Mouse (Mus musculus) regulatory T cell (primary cell): ENCODE measurements around the gene Rep15.

ENCODE experiments used
- in situ Hi-C: fragments of 300-600 bp; cut with MboI, MseI; formaldehyde crosslinking; loops from one replicate; pipeline ENCODE4 v1.15.1; 2025; ENCODE audit warnings: high pct_unique_total_duplicates

Rep15 gene

DNA sequence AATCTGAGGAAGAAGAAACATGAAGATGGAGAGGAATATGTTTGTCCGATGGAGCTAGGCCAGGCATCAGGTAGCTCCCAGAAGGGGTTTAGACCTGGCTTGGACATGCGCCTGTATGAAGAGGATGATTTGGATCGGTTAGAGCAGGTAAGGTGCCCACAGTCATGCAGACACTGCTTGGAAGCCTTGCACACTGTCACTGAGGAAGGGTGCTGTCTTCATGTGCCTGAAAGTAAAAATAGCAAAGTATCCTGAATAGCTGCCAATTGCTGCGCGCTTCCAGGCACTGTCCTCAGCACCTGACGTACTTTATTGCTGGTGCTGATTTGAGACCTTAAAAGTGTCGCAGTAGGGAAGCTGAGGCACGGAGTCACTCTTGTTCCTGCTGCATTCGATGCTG, 2.8 kb upstream of the Rep15 start:
- in situ Hi-C loops: no loop called here

DNA sequence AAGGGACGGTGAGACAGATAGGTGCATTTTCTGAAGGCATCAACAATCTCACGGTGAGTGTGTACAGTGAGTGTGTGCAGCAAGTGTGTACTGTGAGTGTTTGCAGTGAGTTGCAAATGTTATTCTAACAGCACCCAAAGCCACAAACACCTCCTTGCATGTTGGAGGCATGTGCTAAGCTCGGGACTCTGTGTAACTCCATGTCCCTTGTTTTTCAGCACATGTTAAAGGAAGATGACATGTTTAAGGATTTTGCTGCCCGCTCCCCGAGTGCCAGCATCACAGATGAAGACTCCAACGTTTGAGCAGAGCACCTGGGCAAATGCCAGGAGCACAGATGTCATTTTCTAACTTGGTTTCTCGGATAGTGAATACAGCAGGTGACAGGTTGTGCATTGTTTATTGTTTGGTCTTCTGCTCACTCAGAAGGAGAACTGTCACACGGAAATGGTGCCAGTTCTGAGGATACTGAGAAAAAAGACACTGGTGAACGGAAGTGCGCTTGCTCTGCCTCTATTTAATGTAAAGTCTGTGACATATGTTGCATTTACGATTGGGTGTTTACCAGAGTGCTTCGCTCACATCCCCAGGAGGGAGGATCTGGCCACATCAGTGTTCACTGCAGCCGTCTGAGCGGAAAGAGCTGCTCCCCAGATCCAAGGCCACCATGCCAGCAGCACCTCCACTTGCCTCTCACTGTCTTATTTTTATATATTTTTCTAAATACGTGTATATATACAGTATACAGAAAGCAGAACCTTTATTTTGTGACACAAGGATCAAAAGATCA, 2.1 kb upstream of the Rep15 start:
- in situ Hi-C loops: no loop called here

DNA sequence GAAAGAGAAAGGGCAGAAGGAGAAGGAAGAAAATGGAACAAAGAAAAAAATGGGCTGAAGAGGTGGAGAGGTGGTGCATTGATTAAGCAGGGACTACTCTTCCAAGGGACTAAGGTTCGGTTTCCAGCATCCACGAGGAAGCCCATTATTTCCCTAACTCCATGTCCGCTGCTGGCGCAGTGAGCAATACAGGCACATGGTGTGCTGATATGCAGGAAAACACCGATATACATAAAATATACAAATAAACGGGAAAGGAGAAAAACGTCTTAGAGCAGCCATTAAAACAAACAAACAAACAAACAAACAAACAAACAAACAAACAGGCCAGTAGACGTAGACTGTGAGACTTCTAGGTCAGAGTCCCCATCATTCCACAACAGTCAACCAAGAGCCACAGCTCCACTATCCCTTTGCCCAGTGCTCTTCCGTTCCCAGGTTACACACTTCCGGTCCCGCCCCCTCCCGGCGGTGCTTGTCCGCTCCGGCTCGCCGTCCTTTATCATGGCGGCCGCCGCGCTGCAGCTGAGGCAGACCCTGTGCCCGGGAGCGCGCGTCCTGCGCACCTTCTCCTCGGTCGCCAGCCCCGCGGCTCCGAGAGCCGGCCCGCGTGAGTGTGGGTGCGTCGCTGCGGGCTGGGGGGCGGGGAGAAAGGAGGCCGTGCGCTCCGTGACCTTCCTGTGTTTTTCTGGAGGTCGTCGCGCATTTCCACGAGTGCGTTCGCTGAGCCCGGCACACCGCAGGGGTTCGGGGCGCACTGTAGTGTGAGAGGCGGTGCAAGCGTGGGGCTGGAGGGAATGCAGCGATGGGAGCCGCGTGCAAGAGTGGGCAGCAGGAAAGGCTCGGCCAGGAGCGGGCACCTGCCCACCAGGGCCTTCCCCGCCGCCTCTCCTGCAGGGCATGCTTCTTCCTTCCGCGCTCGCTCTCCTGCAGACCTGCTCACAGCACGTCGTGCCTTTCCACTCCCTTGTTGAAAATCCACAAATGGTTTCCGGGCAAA, 10.2 kb downstream of the Rep15 start, which contains the start of gene Mrps35:
Gene Mrps35, plus strand, starts transcription at position 474 of the 1,000 bp plus-strand sequence.
- in situ Hi-C loops: no loop called here

DNA sequence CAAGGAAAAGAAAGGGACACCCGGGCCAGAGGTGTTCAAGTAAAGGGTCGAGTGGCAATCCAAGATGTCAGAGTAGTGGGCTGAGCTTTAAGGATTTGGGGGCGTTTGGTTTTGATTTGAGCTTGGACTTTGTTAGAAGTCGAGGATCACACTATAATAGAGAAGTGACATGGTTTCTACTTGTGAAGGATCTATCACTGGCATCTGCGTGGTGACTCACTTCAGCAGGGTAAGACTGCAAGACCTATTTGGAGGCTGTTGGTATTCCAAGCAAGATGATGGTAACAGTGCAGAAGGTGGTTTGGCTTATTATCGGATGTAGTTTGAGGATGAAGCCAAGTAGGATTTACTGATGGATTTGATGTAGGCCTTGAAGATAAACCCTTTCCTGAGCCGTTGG, 11.2 kb downstream of the Rep15 start:
- in situ Hi-C loops: no loop called here

DNA sequence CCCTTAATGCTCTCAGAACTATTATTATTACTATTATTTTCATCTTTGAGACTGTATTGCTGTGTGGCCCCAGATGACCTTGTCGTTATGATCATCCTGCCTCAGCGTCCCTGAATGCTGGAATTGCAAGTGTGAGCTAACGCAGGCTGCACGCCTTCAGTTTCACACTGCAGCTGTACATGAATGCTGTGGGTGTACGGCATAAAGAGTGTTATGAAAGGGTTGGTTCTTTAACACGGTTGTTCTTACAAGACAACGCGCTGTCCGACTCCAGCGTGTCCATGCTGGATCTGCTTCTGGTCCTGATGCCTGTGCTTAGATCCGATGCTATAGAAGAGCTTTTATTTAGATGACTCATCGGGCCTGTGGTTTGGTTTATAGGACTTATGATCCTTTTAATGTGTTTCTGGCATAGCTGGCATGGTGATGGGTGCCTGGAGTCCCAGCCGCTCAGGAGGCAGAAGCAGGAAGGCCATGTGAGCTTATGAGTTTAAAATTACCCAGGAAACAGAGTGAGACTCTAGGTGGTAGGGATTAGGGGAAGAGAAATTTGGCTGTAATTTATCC, 16.9 kb downstream of the Rep15 start:
- in situ Hi-C loops: no loop called here

DNA sequence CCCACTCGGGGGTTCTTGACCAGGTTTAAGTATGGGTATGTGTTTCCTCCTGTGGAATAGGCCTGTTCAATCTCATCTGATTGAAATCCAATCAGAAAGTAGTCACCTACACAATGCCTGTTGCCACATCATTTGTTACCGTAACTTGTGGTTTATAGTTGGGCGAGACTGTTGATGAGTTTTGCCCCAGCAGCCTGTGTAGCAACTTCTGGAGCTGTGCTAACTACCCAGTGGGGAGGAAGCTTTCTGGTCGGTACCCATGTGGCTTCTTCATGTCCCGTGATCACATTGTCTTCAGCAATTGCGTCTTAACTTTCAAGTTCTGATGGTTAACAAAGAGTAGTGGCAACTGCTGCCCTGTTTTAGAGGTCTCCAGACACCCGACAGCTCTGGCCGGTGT, 19.3 kb downstream of the Rep15 start:
- in situ Hi-C loops: no loop called here

DNA sequence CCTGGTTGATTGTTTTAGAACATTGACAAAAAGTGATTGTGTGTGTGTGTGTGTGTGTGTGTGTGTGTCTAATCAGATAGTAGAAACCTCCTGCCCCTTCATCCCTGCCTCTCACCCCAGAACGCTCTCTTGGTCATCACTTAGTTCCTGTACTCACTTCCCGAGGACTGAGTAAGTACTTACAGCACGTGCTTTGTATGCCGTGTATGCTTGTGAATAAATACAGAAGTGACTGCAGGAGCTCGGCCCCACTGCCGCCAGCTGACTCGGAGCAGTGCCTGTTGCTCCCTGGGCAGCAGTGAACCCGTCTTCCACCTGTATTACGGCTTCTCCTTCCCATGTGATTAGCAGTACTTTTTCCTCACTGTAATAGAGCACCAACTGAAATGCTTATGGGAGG, 20.1 kb downstream of the Rep15 start:
- in situ Hi-C loops: no loop called here

DNA sequence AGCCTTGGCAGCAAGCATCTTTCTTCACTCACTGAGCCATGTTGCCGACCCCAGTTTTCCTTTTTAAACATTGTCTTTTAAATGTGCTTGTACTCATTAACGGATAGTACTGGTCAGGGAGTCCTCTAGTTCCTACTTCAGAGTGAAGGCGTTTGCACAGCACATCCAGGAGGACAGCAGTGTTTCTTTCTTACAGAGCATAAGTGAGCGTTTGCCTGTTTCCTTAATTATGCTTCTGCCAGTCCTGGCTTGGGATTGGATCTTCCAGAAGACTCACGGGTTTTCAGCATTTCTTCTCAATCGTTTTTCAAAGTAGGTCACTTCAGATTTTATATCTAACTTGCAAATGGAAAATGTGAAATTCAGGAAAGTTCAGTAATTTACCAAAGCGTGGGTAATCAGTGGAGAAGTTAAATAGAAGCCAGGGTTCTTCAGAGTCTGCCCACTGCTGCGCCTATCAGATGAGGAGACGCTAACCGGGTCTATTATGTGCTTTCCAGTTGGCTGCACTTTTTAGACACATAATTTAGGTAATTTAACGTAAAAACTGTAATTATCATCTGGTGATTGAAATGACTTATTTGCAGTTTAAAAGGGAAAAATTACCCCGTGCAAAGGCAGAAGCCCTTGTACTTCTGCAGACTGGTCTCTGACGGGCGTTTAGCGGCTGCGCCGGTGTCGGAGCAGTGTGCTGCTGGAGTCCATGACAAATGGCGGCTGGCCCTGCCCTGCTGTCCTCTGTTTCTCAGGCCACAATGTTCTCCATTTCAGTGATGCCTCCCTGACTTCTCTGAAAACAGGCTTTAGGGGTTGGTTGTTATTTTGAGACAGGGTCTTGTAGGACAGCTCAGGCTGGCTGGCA, 21.6 kb downstream of the Rep15 start:
- in situ Hi-C loops: no loop called here

DNA sequence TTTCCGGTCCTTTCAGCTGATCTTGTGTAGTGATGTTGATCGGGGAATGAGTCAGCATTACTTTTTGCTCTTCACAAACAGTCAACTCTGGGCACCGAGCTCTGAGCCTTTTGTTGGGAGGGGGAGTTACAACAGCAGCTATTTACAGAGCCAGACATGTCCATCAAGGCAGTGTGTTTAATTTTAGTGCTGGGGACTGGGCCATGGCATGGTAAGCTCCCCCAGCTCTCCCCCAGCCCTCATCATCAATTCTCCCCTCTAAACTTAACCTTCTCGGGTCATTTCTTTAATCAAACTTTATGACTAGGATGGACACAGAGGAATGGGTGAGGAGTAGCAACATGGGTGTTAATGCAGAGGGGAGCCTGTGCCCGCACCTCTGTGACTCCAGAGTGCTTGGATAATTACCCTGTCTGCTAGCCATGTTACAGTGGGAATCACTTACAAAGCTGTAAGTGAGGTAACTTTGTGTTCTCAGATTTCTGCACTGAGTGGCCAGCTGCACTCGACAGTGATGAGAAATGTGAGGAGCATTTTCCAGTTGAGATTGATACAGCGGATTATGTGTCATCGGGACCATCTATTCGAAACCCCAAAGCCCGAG, 23.1 kb downstream of the Rep15 start:
- in situ Hi-C loops: no loop called here

DNA sequence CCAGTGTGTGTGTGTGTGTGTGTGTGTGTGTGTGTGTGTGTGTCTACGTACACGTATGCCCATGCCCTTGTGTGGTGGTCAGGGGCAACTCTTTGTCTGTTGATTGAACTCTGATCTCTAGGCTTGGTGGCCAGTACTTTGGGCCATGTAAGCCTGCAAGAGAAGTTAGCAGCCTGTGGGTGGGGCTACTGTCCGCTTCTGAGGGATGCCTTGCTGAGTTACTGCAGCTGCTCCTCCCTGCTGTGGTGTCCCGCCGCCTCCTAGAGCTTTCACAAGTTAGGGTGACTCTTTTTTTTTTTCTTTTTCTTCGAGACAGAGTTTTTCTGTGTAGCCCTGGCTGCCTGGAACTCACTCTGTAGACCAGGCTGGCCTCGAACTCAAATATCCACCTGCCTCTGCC, 26.9 kb downstream of the Rep15 start:
- in situ Hi-C loops: no loop called here

DNA sequence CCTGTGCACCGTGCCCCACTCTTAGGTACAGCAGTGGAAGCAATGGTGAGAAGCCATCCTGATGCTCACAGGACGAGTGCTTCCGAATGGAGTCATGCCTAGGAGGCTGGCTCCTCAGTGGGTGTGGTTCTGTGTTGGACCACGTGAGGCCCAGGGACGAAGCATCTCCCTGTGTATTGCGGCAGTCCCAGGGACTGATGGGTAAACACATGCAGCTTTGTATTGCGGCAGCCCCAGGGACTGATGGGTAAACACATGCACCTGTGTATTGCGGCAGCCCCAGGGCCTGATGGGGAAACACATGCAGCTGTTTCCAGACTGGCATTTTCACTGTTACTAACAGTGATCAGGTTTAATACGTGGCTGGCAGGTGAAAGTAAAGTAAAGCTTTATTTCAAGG, 29.2 kb downstream of the Rep15 start:
- in situ Hi-C loops: no loop called here

DNA sequence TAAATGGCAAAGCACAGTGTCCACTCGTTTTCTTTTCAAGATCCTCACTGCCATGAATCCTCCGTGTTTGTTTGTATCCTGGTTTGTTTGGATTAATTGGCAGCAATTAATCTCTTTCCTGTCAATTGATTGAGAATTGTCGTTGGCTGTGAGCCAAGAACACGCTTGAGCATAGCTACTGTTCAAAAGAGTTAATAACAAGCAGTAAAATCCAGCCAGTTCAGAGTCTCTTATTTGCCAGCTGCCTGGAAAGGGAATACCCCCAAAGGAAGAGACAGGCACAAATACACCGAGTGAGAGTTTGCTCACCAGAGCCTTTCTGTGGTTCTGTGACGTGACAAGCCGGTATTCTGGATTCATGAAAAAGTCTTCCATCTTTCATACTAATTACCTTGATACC, 29.6 kb downstream of the Rep15 start:
- in situ Hi-C loops: no loop called here

DNA sequence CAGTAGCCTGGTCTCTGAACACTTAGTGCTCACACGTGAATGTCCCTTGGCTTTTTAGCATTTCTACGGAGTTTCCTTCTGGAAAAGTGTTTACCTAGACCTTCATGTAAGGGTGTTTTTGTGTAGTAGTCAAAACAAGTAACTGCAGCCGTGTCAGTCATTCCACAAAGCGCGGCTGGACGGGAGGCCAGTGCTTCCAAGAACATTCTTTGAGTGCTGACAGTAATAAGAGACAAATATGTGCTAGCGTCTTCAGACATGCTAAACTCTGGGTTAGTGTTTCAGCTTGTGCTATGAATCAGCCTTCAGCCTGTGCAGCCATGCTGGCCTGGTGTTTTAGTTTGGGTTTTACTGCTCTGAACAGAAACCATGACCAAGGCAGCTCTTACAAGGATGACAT, 30.3 kb downstream of the Rep15 start:
- in situ Hi-C loops: no loop called here

DNA sequence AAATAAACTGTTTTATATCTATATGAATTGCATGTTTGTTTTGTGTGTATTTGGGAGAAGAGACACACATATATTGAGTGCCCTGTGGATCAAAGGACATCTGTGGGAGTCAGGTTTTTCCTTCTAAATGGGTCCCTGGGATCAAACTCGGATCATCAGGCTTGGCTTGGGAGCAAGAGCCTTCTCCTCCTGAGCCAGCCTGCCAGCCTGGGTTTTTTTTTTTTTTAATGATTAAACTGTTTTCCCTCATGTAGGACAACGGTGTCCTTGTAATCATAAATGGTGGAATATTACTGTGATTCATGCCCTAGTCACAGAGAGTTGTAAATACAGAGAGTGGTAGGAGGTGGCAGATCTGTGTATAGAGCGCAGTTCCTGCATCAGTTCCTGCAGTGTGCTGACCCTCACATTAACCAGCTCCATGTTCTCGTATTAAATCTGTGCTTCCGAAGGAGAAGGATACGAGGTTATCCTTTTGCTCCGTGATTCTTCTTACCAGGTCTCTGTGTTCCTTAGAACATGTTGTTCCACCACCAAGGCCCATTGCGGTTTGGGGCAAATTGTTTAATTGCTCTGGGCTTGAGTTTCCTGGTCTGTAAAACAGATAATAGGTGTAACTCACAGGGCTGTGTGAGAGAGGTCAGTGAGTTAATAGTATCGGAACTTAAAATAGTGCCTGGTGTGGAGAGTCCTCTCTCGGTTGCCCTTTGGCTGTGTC, 32.0 kb downstream of the Rep15 start:
- in situ Hi-C loops: no loop called here

DNA sequence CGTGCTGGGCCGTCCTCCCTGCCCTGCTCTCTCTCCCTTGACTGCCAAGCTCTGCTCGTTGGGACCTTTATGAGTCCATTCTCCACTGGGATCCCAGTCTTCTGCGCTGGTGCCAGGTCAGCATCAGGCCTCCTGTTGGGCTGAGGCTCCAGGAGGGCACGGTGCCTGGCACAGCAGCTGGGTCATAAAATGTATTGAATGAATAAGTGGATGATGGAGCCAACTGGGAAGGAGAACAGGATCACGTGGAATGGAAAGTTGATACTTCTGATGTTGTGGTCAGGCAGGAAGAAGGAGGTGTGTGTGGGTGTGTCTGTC, 32.5 kb downstream of the Rep15 start:
- in situ Hi-C loops: no loop called here

DNA sequence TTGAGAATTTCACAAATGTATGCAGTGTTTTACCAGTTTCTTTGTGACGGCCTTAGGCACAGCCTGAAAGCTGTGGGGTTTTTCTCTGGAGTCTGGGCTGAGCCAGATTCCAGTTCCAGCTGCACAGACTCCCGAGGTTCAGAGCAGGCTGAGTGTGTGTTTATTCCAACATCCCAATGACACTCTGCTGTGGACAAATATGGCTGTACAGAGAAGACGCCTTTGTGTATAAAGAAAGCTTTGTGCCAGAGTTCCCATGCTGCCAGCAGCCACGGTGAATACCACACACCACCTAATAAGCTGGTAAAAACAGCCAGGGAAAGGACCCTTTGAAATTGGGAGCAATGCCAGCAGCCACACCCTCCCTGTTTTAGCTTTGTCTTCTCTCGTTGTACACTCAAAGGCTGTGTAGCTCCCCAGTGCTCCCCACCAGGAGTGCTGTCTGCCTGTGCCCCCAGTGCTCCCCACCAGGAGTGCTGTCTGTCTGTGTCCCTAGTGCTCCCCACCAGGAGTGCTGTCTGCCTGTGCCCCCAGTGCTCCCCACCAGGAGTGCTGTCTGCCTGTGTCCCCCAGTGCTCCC, 43.5 kb downstream of the Rep15 start:
- in situ Hi-C loops: loop anchor here (25.0 kb wide), 1 partner anchor 1836 kb away; no protein-coding TSS in a partner anchor

DNA sequence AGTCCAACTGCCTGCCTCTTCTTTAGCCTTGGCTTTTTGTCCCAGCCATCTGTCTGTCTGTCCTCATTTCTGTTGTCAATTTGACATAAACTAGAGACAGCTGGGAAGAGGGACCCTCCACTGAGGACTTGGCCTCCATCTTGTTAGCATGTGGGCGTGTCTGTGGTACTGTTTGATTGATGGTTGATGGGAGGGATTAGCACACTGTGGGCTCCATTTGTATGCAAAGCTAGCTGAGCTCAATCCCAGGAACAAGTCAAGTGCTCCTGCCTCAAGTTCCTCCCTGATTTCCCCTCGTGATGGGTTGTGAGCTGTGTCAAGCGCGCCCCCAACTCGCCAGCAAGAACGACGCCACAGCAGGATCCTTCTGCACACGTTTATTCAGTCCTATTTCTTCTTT, 44.5 kb downstream of the Rep15 start:
- in situ Hi-C loops: loop anchor here (25.0 kb wide), 1 partner anchor 1835 kb away; no protein-coding TSS in a partner anchor

DNA sequence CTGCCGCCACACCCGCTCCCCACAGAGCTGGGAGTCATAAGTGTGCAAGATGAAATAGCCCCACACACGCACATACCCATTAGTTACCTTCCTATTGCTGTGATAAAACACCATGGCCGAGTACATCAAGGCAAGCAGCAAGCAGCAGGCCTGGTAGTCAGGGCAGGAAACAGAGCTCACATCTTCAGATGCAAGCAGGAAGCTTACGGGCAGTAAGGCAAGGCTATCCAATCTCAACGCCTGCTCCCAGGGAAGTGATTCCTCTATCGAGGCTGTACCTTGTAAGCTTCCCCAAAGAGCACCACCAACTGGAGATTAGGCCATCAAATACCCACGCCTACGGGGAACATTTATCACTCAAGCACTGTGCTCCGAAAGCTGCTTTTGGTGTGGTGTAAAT, 47.5 kb downstream of the Rep15 start:
- in situ Hi-C loops: loop anchor here (25.0 kb wide), 1 partner anchor 1832 kb away; no protein-coding TSS in a partner anchor
